Mouse (Mus musculus): ENCODE data around the gene Cebpe.

Cebpe gene

DNA sequence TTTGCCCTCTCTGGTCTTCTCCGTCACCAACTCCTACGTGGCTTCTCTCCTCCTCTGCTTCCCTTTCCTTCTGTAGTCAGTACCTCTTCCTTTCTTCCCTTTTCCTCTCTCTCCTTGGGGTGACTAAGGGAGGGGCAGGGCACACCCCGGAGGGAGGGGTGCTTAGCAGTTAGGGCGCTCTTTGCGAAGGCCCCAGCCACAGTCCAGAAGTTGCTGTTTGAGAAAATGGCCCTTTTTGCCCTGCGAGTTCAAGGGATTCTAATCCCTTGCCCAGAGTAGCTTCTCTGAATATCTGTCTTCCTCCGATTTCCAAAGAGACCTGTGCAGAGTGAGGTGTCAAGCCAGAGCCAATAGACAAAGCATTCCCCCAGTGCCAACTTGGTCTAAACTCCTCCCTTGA, at the start of gene Cebpe:
TSS of gene Cebpe (minus strand) at position 101 of the 400 bp plus-strand sequence.
- DNase-seq, result no peak

DNA sequence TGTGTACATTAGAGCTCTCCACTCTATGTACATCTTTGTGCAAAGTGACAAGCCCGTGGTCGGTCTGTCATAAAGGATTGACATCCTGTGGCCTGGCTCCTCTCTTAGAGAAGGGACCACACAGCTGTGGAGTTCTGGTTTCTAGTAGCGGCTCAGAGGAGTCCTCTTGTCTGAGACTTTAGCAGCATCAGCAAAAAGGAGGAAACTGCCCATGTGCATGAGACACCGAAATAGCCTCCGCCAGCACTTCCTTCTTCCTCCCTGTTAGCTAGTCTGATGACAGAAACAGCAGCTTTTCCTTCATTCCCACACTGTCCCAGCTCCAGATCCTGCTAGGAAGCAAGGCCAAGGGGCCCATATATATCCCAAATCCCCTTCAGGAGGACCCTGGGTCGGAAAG, 44.4 kb upstream of the Cebpe start:
- DNase-seq, result no peak

DNA sequence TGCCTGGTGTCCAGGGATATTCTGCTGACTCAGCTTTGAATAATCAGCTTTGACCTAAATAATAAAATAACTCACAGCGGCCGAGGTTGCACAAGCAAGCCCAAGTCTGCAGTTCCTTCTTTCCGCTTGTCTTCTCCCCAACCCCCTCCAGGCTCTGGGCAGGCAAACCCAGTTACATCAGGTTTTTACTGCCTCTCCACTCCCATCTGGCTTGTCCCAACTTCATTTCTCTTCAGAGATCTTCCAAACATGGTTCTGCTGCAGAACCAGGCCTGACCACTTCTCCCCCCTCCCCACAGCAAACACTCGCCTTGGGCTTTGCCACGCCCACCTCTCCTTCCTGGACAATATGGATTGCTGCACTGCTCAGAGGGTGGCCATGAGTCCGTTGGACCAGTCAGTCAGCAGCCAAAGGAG, 42.6 kb upstream of the Cebpe start:
- peak; percentile 82 for DNase-seq

DNA sequence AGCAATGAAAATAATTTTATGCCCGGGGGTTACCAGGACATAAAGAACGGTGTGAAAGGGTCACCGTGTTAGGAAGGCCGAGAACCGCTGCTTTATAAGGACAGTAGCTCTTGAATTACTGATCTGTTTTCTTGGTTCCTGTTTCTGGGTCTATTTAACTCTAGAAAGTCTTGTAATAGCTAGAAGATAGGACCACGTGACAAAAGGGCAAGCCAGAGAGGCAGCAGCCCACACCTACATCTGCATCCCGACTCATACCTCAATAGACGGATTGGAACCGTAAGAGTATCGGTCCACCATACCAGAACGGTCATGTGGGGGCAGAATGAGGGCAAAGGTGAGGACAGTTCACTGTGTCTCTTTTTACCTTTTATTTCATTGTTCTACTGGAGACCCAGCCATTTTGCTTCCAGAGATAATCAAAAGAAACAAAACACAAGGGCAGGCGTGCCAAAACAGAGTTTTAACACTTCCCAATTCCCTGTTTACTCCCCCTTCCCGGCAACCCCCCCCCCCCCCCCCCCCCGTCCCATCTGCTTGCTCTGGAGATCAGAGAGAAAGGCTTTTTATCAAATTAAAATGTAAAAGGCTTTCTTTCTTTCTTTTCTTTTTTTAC, 42.1 kb upstream of the Cebpe start:
- DNase-seq, result peak; percentile 32

DNA sequence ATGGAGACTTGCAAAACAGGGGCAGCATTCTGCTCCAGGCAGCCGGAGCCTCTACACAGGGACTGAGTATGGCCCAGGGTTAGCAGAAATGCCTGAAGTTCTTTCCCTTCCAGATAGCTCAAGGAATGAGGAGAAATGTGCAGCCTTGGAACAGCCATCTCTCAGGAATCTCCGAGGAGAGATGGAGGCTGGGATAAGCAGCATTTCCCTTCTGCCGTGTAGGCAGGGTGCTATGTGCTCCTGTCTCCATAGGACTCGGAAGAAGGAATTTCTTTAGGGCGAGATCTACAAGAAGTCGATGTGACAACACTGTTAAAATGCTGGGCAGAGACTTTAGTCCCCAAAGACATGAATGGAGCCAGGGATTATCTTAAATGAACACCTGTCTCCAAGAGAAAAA, 41.0 kb upstream of the Cebpe start:
- no peak for DNase-seq

DNA sequence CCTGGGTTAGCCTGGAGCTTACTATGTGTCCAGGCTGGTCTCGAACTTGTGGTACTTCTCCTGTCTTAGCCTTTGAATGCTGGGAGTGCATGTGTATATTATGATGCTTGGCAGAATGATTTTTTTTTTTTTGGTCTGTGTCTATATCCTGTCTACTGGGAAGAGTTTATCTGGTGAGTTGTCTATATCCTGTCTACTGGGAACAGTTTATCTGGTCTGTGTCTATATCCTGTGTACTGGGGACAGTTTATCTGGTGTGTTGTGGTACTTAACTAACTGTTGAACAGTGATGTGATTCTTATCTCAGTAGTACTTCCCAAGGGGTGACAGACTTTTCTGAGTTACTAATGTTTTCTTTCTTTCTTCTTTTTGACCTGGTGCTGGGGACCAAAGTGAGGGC, 39.8 kb upstream of the Cebpe start:
- no peak for DNase-seq

DNA sequence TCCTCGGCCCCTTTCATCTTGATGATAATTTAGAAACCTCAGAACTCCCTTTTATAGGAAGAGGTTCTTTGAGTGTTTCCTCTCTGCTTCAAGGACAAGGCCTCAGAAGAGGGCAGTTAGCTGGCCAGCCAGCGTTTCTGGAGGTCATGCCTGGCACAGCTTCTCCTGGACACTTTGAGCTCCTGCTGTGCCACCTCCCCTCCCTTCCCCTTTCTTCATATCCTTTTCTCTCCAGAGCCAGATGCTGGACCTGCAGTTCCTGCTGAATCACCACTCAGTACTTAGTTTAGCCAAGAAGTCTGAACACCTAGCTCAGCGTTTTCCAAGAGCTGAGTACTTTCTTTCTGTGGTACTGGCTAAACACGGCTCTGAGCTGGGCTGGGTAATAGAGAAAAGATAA, 37.3 kb upstream of the Cebpe start:
- DNase-seq, result no peak

DNA sequence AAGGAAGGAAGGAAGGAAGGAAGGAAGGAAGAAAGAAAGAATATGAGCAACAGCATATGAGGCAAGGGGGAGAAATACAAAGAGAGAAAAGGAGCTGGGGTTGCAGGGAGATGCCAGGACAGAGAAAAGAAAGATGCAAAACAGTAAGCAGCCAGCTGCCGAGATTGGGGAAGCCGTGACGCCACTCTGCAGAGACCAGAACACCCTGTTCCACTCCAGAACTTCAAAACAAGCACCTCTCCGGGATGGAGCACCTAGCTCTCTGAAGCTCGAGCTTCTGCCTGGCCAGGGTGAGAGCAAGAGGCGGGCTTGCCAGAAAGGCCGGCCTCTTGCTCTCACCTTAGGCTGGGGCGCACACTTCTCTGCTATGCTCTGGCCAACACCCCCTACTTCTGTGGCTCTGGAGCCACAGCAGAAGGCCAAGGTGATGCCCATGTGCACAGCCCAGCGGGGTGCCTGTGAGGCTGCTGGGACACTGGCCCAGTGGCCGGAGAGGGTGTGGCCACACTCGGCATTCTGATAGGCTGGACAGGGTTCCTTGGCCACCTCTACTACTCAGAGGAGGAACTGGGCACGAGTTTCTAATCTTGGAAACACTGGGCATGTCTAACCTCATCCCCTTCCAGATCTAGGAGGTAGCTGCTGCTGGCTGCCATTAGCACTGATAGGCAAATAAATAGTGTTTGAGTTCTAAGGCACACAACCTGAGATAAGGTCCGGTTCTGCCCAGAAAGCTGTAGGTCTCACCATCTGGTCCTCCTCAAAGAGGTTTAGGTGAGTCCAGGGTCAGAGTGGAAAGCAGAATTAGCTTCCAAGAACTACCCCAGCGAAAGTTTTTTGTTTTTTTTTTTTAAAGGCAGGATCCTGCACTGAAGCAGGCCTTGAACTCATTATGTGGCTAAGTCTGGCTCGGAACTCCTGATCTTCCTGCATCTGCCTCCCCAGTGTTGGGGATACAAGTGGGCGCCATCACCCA, 36.3 kb upstream of the Cebpe start:
- DNase-seq, result no peak

DNA sequence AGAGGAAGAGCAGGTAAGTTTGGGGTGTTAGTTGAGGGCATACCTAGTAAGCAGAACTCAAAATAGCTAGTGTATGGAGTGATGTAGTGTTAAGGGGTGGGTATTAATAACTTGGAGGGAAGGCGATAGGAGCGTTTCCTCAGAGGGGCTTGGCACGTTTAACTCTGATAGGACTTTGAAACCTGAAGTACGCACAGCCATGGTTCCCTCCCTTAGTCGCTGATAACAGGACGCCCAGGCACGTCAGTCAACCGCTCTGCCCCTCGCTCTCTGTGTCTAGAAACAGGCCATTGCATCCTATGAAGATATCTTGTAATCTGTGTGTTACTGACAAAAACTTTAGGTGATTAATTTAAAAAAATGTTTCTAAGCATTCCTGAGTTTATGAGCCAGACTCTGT, 34.1 kb upstream of the Cebpe start:
- DNase-seq, result no peak

DNA sequence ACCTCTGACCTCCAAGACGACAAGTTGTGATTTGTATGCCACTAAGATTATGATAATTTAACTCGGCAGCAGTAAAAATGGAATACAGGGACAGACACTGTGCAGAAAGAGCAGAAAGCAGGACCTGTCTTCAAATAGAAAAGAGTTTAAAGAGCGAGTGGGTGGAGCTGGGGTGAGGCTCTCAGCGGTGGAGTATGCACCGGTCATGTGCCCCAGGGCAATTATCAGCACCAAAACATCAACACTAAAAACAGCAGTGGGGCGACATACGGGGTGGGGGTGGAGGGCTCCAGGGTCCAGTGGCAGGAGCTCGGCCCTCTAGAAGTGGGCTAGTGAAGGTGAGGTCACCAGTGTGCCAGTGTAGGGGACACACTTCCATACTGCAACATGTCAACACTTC, 32.5 kb upstream of the Cebpe start:
- no peak for DNase-seq

DNA sequence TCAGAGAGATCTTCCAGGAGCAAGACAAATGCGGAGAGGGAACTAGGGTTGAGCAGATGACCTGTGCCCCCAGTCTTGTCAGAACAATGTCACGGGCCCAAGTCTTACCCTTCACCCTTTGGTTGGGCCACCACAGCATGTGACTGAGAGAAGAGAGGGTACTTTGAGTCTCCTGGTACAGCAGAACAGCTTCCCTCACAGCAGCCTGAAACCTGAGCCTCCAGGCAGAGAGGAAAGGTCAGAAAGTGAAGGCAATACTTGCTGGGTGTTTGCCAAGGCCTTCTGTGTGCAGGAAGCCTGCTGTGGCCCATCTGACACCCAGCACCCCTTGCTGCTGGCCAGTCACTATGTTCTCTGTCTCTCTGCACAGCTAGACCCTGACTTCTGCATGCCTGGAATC, 30.4 kb upstream of the Cebpe start:
- no peak for DNase-seq

DNA sequence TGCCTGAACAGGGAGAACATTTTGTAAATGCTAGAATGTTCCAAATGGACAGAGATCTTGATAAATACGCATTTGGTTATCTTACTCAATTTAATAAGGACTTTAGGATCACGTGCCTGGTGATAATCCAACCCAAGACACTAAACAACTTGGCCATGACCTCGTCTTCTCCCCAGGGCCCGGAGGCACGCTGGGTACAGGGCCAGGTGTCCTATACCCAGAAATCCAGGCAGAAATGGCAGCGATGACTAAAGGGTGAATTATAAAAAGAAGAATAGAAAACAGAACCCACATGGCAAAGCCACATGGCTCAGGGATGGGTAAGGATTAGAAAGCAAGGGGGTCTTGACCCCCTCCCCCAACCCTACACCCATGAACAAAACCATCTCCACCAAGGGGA, 29.7 kb upstream of the Cebpe start:
- no peak for DNase-seq

DNA sequence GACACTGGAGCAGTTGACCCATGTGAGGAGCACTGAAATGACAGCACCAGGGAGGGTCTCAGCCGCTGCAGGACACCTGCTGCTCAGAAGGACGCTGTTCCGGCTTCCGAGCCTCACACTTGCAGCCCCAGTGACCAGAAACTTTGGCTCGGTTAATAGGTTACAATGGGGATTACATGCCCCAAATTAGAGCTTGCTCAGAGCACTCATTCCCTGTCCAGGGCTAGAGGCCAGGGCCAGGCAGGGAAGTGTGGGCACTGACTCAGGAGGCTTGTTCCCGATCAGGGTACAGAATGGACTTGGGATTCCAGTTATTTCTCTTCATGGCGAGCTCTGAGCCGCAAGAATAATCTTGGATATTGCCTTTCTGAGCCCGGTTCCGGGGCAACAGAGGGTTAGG, 25.7 kb upstream of the Cebpe start:
- peak; percentile 44 for DNase-seq

DNA sequence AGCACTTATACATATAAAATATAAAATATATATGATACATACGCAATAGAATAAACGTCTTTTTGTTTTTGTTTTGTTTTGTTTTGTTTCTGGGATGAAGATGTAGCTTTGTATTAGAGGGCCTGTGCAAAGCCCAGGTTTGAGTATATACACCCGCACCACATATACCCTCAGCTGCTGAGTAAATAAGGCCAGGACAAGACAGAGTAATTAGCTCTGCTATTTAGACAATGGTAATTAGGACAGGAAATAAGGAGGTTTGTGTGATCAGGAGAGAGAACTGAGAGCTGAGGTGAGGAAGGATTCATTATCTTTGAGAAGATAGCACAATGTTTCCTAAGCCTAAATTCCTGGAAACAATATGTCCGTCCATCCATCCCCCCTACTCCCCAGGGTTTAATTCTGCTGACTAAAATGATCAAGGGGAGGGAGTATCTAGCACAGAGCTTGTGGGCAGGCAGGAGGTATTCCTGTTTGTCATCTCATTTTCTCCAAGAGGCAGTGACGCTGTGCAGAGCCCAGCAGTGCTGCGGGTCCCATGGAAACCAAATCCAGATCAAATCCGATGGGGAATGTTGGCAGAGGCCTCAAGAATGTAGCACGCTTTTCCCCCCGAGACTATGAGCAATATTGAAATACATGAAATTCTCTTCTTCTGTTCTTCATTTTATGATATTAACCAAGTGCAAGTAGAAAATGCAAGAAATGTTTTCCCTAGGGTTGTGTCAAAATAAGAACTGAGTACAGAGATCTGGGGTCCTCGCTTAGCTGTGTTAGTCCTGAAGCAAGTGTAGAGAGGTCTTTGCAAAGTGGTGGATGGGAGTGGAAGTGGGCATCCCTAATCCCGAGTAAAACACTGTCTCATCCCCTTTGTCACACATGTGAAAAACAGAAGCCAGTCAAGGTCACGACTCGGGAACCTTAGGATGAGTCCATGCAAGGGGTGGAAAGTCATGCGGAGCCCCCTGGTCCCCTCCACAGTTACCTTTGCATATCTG, 24.9 kb upstream of the Cebpe start:
- peak; percentile 55 for DNase-seq

DNA sequence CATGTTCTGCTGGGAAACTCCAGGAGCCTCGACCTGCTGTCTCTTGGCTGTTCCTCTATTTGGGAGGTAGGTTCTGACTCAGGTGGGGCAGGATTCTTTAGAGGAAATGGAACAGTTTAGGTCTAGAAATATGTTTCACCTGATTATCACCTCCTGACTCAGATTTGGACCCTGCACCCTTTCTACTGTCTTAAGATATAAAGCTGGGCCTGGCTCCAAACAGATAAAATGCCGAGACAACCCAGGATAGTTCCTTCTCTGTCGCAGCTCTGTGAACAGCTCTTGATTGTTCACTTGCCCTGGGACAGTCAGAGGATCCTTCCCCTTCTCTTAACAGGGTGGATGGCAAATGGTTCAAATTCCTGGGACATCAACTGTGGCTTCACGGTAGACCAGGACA, 23.2 kb upstream of the Cebpe start:
- no peak for DNase-seq

DNA sequence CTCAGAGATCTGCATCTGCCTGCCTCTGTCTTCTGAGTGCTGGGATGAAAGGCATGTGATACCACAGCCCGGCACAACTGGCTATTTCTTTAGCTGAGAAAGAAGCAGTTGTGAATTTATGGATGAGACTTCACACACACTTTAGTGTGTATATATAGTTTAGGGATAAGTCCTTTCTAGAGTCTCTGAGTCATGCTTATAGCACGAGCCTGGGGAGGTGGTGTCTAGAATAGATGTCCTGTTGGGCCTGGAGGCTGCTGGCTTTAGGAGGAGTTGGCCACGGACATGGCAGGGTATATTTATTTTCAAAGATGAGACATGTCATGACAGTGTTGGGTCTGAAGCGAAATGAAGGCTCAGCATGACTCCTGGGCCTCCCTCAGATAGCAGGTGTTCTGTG, 22.0 kb upstream of the Cebpe start:
- DNase-seq, result no peak

DNA sequence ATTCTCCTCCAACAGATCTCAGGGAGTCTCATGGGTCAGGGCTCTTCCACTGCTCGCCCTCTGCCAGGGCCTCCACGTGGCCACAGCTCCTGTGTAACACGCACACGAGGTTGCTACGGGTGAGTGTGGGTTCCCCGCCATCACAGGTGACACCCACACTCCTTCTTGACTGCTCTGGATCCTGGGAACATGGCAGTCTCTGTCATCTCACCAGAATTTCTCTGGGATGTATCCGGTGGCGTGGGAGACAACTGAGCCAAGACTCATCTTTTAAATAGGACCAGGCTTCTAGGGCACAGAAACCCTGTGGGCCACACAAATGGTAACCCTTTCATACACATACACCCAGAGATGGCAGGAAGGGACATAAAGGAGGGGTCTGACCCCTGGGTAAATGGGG, 20.2 kb upstream of the Cebpe start:
- DNase-seq, result no peak

DNA sequence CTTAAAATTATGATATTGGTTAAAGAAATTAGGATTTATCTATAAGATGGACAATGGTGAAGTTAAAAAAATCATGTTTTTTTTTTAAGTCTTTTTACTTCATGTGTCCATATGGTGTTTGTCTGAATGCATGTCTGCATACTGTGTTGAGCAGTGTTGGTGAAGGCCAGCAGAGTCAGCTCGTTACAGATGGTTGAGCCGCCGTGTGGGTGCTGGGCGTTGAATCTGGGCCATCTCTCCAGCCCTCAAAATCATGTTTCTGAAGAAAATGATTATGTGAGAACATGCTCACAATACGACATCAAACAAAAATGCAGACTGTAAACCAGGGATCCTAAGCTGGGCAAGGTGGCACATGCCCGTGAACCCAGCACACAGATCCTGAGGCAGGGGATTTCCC, 18.3 kb upstream of the Cebpe start:
- no peak for DNase-seq

DNA sequence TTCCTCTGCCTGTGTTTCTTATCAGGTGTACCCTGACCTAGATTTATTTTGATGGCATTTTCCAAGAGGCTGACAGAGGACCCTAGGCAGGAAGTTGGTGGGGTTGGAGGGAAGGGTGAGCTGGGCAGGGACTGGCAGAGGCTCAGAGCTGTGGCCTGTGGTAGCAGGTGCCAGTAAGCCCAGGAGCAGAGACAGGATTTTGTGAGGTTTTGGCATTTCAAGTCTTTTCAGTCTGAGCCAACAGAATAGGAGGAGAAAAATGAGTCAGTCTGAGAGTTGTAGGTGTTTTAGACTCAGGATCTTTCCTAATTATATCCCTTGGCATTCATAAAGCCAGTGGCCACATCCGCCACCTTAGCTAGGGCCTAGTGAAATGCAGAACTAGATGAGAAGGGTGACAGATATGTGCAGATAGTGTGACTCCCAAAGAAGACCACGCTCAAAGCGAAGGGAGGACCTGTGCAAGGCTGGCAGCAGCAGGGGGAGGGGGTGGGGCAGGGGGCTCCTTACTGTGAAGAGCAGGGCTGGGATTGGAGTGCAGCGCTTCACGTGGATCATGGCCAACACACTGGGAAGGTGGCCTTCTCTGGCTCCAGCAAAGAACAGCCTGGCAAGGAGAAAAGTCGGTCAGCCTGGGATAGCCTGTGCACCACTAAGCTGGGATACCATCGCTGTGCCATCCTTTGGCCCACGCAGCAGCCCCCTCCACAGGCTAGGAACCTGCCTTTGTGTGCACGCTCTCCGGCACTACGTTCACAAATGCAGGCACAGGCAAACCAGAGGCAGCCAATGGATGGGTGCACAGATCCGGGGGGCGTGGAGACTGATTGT, 17.1 kb upstream of the Cebpe start:
- DNase-seq, result no peak

DNA sequence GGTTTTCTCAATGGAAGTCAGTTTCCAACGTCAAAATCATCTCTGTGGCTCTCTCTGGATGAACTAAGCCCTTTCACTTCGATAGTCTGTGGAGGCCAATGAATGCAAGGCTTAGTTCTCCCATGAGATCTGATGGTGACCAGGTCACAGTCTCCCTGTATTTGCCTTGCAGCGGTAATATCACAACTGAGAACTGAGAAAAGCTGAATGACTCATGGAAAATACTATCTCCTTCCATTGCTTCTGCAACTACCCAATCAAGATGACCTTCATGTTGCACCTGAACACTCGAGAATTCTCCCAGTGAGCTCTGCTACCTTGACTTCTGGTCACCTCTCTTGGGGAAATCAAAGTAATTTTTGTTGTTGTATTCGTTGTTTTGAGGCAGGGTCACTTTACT, 15.6 kb upstream of the Cebpe start:
- no peak for DNase-seq

DNA sequence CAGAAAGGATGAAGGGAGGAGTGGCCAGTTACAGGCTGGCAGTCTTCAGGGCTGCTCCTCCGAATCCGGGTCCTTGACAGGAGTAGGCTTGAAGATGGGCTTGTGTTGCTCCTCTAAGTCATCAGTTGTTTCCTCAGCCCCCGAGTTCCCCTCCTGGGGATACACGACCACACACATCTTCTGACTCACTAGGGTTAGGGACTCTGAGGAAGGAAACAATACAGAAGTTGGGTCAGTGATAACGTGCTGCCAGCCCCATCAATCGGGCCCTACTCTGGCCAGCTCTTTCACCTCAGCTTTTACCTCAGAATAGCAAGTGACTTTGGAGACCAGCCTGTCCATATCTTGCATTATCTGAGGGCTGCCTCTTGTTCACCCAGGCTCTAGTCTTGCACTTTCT, 12.1 kb upstream of the Cebpe start:
- no peak for DNase-seq

DNA sequence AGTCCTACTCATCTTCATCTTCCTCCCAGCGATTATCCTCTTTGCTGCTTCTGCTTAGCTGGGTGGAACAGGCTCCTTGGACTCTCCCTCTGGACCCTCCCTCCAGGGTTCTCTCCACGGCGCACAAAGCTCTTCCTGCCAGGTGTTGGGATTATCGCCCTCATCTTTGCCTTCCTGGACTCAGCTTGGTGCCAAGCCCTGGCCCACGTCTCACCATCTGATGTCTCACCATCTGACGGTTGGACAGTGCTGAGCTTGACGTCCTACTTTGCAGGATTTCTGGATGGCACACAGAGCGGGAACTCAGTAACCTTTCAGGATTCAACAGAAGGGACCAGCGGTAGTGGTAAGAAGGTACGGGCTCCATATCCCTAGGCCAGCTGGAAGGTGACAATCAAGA, 9.7 kb upstream of the Cebpe start:
- no peak for DNase-seq
